Mouse (Mus musculus): Measurements from ENCODE around the gene Faap100. TPM values are rescaled to one million over a fixed set of nuclear protein-coding genes. Genes with fewer than 3 reads are reported as not detected.
"Not testable (repeated sequence)": the region's sequence is repeated elsewhere in the genome, so short reads cannot be mapped to it uniquely, and the experiment has no call there.

Faap100 gene
- polyA plus RNA-seq, 1 experiment from 2014 or later = 110 TPM

DNA sequence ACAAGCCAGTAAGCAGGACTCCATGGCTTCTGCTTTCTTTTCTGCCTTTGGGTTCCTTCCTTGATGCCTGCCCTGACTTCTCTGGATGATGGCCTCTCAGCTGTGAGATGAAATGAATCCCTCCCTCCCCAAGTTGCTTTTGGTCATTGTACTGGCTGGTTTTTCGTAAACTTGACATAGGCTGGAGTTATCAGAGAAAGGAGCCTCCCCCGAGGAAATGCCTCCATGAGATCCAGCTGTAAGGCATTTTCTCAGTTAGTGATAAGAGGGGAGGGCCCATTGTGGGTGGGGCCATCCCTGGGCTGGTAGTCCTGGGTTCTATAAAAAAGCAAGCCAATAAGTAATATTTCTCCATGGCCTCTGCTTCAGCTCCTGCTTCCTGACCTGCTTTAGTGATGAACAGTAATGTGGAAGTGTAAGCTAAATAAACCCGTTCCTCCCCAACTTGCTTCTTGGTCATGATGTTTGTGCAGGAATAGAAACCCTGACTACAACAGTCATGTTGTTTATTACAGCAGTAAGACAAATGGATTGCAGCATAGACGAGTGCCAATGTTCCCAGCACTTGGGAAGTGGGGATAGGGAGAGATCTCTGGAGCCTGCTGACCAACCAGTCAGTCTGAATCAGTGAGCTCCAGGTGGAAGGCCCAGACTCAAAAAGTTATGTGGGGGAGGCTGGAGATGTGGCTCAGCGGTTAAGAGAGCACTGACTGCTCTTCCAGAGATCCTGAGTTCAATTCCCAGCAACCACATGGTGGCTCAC, 23.1 kb downstream of the Faap100 start:
- WGBS = 78% methylated on average over 5 of the region's 5 CpGs
- Histone ChIP-seq H3K36me3 (no peaks in the 10 kb centered on the region), H3K4me2 (no peak overlapping the region), H3K4me3 (no peak overlapping the region), H3K27me3 (no peaks in the 10 kb centered on the region), H3K4me1 (replicated peaks) (peaks cover 66% of the 10 kb centered on the region), H3K27ac (replicated peaks) (no peak overlapping the region), H3K9me3 (no peaks in the 10 kb centered on the region), H3K9ac (no peak overlapping the region)
- ATAC-seq (ENCODE audit: low FRiP score, low read depth) = no peak

DNA sequence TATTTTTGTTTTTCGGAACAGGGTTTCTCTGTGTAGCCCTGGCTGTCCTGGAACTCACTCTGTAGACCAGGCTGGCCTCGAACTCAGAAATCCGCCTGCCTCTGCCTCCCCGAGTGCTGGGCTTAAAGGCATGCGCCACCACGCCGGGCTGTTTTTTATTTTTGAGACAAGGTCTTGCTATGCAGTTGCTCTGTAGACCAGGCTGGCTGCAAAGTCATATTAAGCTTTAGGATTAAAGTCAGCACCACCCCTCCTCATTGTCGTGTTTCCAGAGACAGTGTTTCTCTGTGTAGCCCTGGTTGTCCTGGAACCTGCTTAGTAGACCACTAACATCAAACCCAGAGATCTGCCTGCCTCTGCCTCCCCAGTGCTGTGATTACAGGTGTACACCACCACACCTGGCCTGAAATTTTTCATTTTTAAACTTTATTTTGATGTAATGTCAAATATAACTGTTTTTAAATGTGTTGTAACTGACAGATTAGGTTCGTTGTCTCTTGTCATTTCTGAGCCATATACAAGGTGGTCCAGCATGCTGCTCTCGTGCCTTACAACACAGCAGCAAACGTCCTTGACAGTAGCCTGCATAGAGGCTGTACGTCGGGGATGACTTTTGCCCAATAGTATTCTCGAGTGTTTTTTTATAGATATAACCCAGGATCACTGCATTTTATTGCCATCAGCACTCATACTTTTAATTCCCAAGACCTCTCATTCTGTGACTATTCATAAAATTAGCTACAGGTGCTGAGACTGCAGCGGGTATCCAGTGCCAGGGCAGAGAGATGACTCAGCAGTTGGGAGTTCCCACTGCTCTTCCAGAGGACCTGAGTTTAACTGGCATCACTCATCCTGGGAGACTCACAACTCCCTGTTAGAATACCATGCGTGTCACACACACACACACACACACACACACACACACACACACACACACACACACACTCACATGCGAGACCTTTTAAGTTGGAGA, 24.0 kb downstream of the Faap100 start:
- WGBS = 89% methylated on average over 17 of the region's 17 CpGs
- no peak for ATAC-seq (ENCODE audit: low FRiP score, low read depth)
- no peaks in the 10 kb centered on the region for H3K9me3 ChIP-seq
- no peaks in the 10 kb centered on the region for H3K36me3 ChIP-seq
- no peak overlapping the region for H3K27ac ChIP-seq (replicated peaks)
- no peak overlapping the region for H3K4me3 ChIP-seq
- no peaks in the 10 kb centered on the region for H3K27me3 ChIP-seq
- H3K4me1 ChIP-seq (replicated peaks) = peaks cover 62% of the 10 kb centered on the region
- H3K4me2 ChIP-seq = no peak overlapping the region
- no peak overlapping the region for H3K9ac ChIP-seq

DNA sequence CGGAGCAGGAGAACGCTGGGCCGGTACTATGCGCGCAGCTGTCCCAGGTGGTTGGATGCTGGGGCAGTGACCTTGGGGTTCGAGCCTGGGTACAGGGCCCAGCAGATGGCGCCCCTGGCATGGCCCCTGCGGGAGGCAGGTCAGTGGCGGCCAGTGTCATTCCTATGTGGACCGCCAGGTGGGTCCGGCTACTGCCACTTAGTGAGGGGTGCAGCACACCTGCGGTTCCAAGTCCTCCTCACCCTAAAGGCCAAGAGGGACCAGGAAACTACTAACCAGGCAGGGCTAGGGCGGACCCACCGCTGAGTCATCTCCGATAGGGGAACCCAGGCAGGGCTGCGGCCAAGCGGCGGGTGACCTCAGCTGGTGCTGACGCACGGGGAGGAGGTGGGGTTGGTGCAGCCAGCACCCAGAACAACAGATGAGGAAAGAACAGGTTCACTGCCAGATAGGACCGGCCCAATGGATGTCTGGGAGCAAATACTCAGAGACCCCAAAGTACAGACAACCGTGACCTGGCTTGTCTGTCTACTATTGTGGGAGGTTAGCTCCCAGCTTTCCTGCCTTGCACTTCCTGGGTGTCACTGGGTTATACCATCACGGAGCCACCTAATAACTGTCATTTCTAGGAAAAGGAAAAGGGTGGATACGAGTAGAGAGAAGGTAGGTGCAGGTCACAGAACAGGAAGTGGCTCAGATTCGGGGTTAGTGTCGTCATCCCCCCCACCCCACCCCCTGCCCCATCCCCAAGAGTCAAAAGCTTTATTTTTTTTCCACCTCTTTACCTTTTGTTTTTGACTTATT, 24.9 kb downstream of the Faap100 start:
- Histone ChIP-seq H3K27me3 (no peaks in the 10 kb centered on the region), H3K4me1 (replicated peaks) (peaks cover 60% of the 10 kb centered on the region), H3K4me3 (no peak overlapping the region), H3K9ac (no peak overlapping the region), H3K27ac (replicated peaks) (no peak overlapping the region), H3K9me3 (no peaks in the 10 kb centered on the region), H3K36me3 (no peaks in the 10 kb centered on the region), H3K4me2 (peak overlapping the region; percentile 14)
- WGBS = 29% methylated on average over 26 of the region's 26 CpGs
- no peak for ATAC-seq (ENCODE audit: low FRiP score, low read depth)

DNA sequence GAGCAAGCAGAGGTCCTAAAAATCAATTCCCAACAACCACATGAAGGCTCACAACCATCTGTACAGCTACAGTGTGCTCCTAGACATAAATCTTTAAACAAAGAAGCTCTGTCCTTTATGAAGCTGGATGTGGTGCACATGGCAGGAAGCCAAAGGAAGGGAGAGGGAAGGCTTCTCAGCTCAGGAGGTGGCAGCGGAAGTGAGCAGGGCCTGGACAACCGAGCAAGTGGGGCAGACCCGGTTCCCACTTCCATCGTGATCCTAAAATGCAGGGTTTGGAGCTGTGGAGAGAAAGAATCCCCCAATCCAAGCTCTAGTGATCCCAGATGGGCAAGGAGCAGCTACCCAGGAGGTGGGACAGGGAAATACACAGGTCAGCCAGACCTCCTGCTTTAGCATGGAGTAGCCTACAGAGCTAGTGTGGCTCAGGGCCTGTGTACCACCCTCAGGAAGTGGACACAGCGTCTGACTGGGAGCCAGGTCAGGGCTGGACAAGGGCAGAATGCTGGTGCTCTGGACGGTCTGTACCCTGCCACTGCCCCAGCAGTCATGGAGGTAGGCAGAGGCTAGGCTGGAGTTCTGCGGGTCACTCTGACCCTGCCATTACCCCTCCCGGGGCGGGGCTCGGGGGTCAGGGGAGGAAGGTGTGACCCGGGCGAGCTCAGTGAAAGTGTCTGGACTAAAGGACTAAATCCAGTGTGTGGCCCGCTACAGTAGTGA, 25.8 kb downstream of the Faap100 start:
- Histone ChIP-seq H3K9ac (no peak overlapping the region), H3K9me3 (no peaks in the 10 kb centered on the region), H3K4me2 (no peak overlapping the region), H3K36me3 (no peaks in the 10 kb centered on the region), H3K4me3 (no peak overlapping the region), H3K4me1 (replicated peaks) (peaks cover 50% of the 10 kb centered on the region), H3K27ac (replicated peaks) (peak overlapping the region; percentile 100), H3K27me3 (no peaks in the 10 kb centered on the region)
- ATAC-seq (ENCODE audit: low FRiP score, low read depth) = no peak
- 57% methylated on average over 13 of the region's 13 CpGs for WGBS

DNA sequence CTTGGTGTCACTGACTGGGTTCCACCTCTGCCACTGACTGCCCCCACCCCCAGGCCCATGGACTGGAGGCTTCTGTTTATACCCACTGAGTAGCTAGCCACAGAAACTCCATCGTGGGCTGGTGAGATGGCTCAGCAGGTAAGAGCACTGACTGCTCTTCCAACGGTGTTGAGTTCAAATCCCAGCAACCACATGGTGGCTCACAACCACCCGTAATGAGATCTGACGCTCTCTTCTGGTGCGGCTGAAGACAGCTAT, 26.5 kb downstream of the Faap100 start:
- not testable (repeated sequence) for H3K4me3 ChIP-seq; H3K9me3 ChIP-seq; H3K4me2 ChIP-seq; H3K9ac ChIP-seq; H3K27me3 ChIP-seq; ATAC-seq (ENCODE audit: low FRiP score, low read depth); H3K36me3 ChIP-seq
- Histone ChIP-seq H3K4me1 (replicated peaks) (peaks cover 44% of the 10 kb centered on the region), H3K27ac (replicated peaks) (peak overlapping the region; percentile 100)
- 83% methylated on average over 5 of the region's 5 CpGs for WGBS

DNA sequence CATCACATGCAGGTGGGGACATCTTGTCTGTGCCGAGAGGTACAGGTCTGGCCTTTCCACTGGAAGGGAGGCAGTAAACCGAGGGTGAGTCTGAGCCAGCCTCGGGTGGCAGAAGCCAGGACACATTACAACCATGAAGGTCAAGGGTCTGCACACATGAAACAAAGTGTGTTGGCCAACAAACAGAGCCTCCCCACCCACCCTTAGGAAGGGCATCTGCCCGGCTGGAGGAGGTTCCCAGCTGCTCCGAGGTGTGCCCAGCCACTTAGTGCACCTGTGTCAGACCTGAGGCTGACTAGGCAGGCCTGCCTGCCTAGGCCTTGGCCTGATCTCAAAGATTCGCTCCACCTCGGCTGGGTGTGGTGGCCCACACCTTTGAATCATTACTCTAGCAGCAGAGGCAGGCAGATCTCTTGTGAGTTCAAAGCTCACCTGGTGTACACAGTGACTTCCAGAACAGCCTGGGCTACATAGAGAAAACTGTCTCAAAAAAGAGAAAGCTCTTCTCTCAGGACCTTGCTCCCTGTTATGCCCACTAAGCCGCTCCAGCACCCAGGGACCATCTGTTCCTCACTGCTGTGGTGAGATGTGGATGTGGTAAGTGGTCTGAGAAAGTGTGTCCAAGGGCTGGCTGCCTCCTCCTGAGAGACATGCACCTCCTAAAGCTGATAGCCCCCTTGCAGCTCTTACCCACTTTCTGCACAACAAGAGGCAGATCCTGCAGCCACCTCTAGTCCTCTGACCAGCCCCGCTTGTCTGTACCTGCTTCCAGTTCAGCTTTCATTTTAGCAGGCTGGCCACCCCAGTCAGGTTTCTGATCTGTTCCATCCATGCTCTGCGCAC, 27.1 kb downstream of the Faap100 start:
- peak overlapping the region; percentile 100 for H3K27ac ChIP-seq (replicated peaks)
- no peak for ATAC-seq (ENCODE audit: low FRiP score, low read depth)
- no peak overlapping the region for H3K4me3 ChIP-seq
- H3K9ac ChIP-seq = no peak overlapping the region
- H3K9me3 ChIP-seq = no peaks in the 10 kb centered on the region
- no peaks in the 10 kb centered on the region for H3K27me3 ChIP-seq
- peaks cover 44% of the 10 kb centered on the region for H3K4me1 ChIP-seq (replicated peaks)
- peak overlapping the region; percentile 81 for H3K4me2 ChIP-seq
- 85% methylated on average over 10 of the region's 10 CpGs for WGBS
- H3K36me3 ChIP-seq = no peaks in the 10 kb centered on the region; the same call in 1 of the 2 replicates

DNA sequence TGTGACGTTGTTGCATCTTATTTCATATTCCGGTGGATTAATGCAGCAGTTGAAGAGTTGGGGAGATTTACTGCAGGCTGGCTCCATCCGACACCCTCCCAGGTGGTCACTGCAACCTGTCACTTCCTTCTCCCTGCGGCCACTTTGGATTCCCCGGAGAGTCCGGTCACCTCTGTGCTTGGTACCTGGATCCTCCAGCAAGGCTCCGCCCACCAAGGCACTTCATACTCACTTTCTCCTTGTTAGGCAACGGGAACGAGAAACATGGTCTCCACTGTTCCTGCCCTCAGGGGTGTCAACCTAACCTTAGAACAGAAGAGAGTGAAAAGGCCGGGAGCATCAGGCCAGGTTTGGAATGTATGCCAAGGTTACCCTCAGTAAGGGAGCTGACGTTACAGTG, 27.9 kb downstream of the Faap100 start:
- Histone ChIP-seq H3K9me3 (no peaks in the 10 kb centered on the region), H3K4me3 (peak overlapping the region; percentile 59), H3K4me2 (peak overlapping the region; percentile 81), H3K27ac (replicated peaks) (peak overlapping the region; percentile 100), H3K27me3 (no peaks in the 10 kb centered on the region), H3K36me3 (no peaks in the 10 kb centered on the region; the same call in 1 of the 2 replicates), H3K4me1 (replicated peaks) (peaks cover 44% of the 10 kb centered on the region), H3K9ac (peak overlapping the region; percentile 77)
- ATAC-seq (ENCODE audit: low FRiP score, low read depth) = no peak
- WGBS = 22% methylated on average over 11 of the region's 11 CpGs

DNA sequence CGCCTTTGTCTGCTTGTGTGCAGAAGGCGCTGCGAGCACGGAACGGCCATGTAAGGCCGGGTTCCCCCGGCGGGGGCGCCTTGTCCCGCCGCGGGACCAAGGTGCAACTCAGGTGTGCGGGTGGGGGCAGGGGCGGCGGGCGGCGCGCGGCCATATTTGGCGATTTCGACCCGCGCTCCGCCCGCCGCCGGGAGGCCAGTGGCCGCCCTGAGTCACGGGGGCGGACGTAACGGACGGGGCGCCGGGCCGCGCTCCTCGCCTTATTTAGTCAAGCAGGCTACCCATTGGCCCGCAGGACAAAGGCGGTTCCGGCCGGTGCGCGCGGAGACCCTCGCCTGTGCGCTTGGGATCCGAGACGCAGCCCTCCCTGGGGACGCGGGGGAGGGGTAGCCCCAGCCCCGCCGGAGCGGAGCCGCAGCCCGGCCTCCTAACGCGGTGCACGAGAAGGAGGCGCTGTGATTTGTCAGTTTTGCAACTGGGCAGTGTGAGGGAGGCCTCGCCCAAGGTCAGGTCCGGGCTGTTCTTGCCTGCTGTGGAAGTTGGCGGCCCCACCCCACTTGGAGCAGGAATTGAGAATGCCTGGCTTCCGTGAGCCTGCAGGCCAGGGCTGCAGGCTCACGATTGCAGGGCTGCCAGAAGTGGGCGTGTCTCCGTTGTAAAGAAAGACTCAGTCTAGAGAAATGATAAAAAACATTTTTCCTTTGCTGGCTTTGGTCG, 28.4 kb downstream of the Faap100 start:
- Histone ChIP-seq H3K4me2 (peak overlapping the region; percentile 81), H3K9me3 (no peaks in the 10 kb centered on the region), H3K4me3 (peak overlapping the region; percentile 59), H3K27ac (replicated peaks) (peak overlapping the region; percentile 100), H3K36me3 (peaks cover 4% of the 10 kb centered on the region), H3K4me1 (replicated peaks) (peaks cover 48% of the 10 kb centered on the region), H3K9ac (peak overlapping the region; percentile 77), H3K27me3 (no peaks in the 10 kb centered on the region)
- WGBS = under 1% methylated on average over 66 of the region's 68 CpGs
- ATAC-seq (ENCODE audit: low FRiP score, low read depth) = peak; percentile 76

DNA sequence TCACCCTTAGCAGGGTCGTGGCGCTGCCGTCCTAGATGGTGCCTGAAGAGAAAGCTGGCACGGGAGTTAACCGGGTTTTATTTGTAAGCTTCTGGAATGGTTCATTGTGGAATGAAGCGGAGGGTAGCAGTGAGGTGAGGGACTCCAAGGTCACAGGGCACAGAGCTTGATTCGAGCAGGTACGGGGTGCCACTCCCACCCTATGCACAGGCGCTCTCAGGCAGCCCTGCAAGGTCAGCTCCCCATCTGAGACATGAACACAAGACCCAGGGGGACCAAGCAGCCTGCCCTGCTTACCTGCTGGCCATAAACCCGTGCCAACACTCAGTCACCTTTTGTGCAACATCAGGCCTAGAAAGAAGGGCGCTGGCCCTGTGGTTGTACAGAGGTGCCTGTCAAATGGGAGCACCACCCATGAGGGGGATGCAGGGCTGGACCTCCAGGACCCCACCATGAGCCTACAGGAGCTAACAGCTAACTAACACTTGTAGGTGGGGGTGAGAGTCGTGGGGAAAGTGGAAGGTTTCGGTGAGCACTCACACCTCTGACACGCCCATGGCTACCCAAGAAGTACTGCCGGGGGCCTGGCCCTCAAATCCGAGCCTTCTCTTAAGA, 29.1 kb downstream of the Faap100 start:
- peak overlapping the region; percentile 81 for H3K4me2 ChIP-seq
- H3K27ac ChIP-seq (replicated peaks) = peak overlapping the region; percentile 100
- peaks cover 54% of the 10 kb centered on the region for H3K4me1 ChIP-seq (replicated peaks)
- peaks cover 10% of the 10 kb centered on the region for H3K36me3 ChIP-seq
- H3K4me3 ChIP-seq = peak overlapping the region; percentile 59
- no peaks in the 10 kb centered on the region for H3K9me3 ChIP-seq
- ATAC-seq (ENCODE audit: low FRiP score, low read depth) = peak; percentile 3; the same call in 1 of the 2 replicates
- no peaks in the 10 kb centered on the region for H3K27me3 ChIP-seq
- WGBS = 3% methylated on average over 16 of the region's 16 CpGs
- H3K9ac ChIP-seq = peak overlapping the region; percentile 77

Data from hindbrain, embryonic 15.5 days (tissue).